Mouse (Mus musculus): ENCODE data around the gene Il12rb1. TPM values are rescaled to one million over a fixed set of nuclear protein-coding genes. Genes with fewer than 3 reads are reported as not detected.

Gene Il12rb1
- 1 to 10 TPM; 1.5 TPM for total RNA-seq (2021)
- long read RNA-seq, experiment 1, partial matches to known transcripts = 1 of 5 reads
- long read RNA-seq, experiment 1, other reads (novel, unspliced or antisense) = 2 of 5 reads
- long read RNA-seq, experiment 2 = 0 reads

GRCm38 (mm10) chr8:70808239-70808638 lies at the start of gene Il12rb1:
Gene Il12rb1 (plus strand): TSS chr8:70808449.
- DNase-seq (ENCODE audit: low spot score in 2 of 2) = no peak

DNA sequence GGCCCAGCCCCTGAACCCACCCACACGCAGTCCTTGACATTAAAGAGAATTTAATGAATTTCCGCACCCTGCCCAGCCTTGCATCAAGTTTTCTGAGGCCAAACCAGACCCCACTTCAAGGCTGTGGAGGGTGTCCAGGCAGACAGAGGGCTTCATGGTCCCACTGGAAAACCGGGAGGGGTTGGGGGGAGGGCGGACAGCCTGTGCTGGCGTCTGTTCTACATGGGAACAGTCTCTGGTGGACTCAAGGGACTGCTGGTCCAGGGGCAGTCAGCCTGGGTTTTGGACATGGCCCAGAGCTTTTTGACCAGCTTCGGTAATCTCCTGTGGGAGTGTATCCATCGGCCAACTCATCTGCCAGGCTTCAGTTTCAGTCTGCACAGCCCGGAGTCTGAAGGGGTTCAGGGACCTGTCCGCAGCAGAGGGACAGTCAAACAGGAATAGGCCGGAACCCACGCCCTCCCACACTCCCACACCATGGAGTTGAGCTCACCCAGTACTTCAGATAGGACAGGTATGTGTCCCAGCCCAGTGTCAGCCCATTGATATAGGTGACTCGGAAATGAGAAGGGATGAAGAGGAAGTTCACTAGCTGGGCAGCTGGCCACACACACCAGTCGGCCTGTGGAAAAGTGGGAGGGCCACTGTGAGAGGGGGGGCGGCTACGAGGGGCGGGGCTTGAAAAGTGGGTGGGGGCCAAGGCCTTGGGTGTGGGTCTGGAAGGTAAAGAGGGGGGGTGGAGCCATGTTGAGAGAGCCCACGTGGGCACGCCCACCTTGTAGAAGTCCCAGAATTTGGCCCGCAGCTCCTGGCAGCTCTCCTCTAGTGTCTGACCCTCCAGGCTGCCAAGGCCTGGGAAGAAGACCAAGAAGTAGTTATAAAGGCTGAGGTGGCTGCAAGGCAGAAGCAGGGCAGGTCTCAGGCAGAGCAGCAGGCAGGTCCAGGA lies 49.4 kb upstream of the Il12rb1 start:
- peak in 1 of 2 experiments; percentile 45 for DNase-seq (ENCODE audit: low spot score in 2 of 2)

DNA sequence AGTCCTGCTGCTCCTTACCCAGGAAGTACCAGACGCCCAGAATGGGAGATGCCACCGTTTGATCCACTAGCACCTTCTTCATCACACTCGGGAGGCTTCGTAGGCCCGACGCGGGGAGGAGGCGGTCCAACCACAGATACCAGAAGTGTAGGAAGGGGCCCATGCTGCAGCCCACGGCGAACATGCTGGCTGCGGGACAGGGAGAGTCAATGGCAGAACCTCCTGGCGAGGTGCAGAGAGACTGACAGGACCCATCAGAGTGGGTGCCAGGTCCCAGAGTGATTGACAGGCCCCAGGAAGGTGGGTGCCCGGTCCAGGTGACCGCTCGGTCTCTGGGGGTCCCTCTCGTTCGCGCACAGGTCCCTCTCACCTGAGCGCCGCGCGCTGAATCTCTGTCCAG lies 47.9 kb upstream of the Il12rb1 start:
- no peak for DNase-seq (ENCODE audit: low spot score in 2 of 2)

DNA sequence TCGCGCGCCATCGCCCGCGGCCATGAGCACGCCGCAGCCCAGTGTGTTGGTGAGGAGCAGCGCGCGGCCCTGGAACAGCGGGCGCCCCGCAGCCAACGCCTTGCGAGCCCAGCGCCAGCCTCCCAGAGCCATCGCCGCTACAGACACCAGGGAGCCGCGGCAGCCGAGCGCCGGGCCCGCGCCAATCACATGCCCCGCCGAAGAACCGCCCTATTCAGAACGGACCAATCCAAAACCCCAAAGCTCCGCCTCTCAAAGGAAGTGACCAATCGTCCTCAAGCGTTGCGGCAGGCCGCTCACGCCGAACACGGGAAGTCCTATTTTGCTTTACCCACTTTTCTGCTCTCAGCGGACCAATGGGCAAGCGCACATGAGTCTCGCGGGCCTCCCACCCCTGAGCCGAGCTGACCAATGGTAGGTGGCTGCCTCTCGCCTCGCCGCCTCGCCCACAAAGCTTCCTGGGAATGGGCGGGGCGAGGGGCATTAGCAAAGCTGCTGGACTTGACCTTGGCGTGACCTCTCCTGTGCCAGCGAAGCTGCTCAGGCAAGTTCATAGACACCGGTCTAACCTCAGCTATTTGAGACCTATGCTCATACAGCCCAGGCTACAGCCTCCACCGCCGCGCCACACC lies 47.4 kb upstream of the Il12rb1 start, which contains the start of gene Mpv17l2:
Gene Mpv17l2 (minus strand): TSS at position 172 of the 632 bp plus-strand sequence.
- DNase-seq (ENCODE audit: low spot score in 2 of 2) = peak; percentile 94 to 99

GRCm38 (mm10) chr8:70762118-70762517 lies 46.1 kb upstream of the Il12rb1 start:
- no peak for DNase-seq (ENCODE audit: low spot score in 2 of 2)

DNA sequence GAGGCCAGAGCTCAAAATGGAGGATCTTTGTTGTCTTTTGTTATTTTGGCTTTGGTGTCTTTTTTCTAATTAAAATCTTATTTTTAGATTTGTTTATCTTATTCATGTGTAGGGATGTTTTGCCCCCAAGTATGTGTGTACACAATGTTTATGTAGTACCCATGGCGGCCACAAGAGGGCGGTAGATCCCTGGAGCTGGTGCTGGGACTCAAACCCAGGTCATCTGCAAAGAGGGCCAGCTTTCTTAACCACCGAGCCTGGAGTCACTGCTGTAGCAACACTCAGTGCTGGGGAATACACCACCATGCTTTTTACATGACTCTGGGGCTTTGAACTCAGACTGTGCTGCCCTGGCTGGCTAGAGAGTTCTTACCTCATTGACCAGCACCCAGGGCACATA lies 44.9 kb upstream of the Il12rb1 start:
- no peak for DNase-seq (ENCODE audit: low spot score in 2 of 2)

DNA sequence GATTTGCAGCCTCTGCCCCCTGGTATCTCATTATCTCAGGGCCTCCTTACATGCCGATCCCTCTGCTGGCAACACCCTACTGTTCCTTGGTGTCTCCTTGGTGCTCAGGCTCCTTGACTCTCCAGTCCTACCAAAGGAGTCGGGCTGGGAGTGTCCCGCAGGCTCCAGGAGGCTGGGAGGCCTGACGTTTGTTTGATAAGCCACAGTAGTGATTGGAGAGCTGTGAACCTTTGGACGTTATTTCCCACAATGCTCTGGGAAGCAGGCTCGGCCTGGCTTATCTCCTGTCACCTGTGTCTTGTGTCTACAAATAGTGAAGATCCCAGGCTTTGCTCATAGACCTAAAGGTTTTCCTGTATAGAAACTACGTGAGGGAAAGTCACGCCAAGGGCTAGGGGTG lies 44.2 kb upstream of the Il12rb1 start:
- DNase-seq (ENCODE audit: low spot score in 2 of 2) = no peak

DNA sequence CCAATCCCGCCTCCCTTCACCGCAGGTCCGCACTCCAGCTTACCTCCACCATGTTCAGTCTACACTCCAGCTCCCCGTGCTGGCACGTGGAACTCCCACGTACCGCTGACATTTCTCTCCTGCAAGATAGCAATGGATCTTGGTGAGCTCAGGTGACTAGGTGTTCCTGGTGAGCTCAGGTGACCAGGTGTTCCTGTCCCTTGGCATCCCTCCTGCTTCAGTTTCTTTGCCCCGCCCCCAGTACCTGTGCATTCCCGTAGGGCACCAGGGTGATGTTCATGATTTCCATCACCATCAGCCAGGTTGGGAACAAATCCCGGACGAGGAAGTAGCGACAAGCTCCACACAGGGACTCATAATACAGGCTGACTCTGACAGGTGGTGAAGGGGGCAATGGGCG lies 43.6 kb upstream of the Il12rb1 start:
- no peak for DNase-seq (ENCODE audit: low spot score in 2 of 2)

GRCm38 (mm10) chr8:70765329-70765728 lies 42.9 kb upstream of the Il12rb1 start:
- no peak for DNase-seq (ENCODE audit: low spot score in 2 of 2)

GRCm38 (mm10) chr8:70765838-70766570 lies 42.2 kb upstream of the Il12rb1 start:
- no peak for DNase-seq (ENCODE audit: low spot score in 2 of 2)

GRCm38 (mm10) chr8:70766571-70767440 lies 41.4 kb upstream of the Il12rb1 start:
- no peak for DNase-seq (ENCODE audit: low spot score in 2 of 2)

GRCm38 (mm10) chr8:70767503-70767902 lies 40.7 kb upstream of the Il12rb1 start:
- no peak for DNase-seq (ENCODE audit: low spot score in 2 of 2)

DNA sequence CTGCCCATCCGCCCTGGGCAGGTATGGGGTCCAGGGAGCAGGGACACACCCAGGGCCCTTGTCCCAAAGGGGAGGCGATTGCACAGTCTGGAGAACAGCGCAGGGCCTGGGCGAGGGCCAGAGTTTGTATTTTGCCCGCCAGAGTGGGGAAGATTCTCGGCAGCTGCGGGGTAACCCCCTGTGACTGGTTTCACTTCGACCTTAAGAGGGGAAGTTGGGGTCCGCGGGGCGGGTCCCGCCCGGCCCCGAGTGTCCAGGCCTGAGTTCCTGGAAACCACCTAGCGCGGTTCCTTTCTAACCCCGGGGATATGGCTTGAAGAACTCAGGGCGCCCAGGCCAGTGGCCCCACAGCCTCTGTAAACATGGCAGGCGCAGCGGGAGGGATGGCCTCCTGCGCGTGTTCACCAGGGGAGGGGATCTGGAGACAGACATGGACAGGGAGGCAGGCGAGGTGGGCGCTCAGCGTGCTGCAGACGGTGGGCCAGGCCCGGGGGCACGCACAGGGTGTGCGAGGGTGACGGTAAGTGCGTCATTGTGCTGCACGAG lies 39.9 kb upstream of the Il12rb1 start:
- no peak for DNase-seq (ENCODE audit: low spot score in 2 of 2)

DNA sequence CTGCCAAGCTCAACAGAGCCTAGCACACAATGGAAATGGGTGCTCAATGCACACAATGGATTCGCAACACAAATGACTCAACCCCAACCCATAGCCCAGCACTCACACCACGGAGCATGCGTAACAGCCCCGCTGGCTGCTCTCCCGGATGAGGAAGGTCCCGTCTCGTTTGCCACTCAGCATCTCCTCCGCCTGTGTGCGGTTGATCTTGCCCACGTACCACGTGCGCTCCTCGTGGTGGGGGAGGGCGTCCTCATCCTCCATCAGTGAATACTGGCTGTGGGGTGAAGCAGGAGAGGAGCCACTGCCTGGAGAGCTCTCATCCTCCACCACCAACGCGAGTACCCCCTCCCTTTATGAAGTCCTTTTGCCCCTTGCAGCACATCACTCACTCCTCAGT lies 39.3 kb upstream of the Il12rb1 start:
- DNase-seq (ENCODE audit: low spot score in 2 of 2) = no peak

- peak; percentile 94 to 95 for DNase-seq (ENCODE audit: low spot score in 2 of 2)
Observed at GRCm38 (mm10) chr8:70769359-70769758, 38.9 kb upstream of the Il12rb1 start.

DNA sequence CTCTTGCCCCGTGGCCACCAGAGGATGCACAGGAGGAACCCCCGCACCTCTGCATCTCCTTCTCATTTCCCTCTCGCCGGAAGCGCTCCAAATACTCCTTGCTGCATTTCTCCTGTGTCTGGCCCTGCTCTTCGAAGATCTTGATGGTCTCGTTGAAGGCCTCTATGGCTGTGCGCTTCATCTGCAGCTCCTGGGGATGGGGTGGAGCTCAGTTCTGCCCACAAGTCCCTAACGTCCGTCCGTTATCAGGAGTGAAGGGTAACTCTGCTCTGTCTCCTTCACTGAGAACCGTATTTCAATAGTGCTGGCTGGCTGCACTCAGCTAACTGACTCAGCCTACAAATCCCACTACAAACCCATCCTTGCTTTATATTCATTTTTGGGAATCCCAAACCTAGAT lies 38.4 kb upstream of the Il12rb1 start:
- DNase-seq (ENCODE audit: low spot score in 2 of 2) = no peak

DNA sequence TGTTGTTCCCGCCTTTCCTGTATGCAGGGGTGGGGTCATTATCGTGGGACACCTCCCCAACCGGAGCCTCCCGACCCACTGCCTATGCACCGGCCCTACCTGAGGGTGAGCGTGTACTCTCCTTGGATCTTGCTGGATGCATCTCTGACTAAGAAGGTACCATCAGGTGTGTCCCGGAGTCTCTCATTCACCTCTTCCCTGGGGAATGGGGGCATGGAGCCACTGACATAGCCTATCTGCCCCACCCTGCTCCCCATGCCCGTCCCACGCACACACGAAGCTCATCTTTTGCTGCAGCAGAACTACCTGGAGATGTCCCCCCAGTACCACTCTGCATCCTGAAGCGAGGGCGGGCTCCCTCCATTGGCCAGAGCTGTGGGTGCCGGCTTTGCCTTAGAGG lies 37.5 kb upstream of the Il12rb1 start:
- DNase-seq (ENCODE audit: low spot score in 2 of 2) = no peak

- no peak for DNase-seq (ENCODE audit: low spot score in 2 of 2)
Observed at GRCm38 (mm10) chr8:70771217-70771616, 37.0 kb upstream of the Il12rb1 start.

DNA sequence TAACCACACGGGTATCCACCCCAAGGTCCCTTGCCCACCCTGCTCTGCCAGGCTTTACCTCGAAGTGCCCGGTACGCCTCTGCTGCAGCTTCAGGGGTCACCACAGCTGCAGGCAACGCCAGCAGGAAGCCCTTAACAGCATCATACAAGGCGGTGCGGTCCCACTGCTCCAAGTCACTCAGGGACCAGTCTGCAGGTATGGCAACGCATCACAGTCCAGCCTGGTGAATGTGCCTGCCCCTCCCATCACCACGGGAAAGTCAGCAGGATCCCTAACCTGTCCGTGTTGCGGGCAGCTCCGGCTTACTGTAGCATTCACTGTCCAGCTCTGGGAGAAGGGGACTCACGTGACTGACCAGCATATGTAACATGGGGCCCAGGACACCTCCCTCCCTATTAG lies 36.2 kb upstream of the Il12rb1 start:
- DNase-seq (ENCODE audit: low spot score in 2 of 2) = no peak

DNA sequence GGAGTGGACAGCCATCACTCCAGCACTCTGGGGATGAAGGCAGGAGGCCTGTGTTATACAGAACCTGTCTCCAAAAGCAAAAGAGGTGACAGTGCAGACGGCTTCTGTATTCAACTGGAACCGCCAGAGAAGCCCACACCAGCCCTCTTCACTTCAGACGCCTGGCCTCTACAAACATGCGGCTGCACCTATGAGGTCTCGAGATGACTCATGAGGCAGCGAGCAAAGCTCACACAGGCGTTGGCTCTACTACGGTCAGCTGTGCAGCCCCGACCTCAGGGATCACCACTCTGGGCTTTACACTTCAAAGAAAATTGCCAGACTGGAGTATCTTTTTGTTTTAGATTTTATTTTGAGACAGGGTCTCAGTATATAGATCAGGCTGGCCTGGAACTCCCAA lies 35.4 kb upstream of the Il12rb1 start:
- DNase-seq (ENCODE audit: low spot score in 2 of 2) = no peak
